Mouse (Mus musculus): Measurements from ENCODE around the gene Mfsd6.

DNA sequence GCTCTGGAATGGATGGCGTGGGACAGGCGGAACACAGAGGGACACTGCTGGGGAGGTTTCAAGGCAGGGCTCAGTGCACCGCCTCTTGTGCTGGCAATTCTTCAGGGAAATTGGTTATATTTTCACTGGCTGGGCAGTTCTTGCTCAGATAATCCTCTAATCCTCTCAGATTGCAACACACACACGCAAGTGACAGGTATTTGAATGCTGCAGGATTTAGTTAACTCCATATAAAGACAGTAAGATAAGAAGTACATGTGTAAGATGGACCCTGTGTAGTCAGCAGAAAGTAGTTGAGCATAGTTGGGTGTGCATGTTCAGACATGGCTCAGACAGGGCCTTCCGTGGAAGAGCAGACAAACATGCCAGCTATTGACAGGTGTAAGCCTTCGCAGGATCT lies 93.0 kb downstream of the Mfsd6 start:
- TF ChIP-seq CEBPB (IDR thresholded peaks at IDR 0.05; ENCODE audit: insufficient read depth, poor library complexity, severe bottlenecking) (no peak), POLR2A (IDR thresholded peaks at IDR 0.05; ENCODE audit: insufficient read length, low read depth) (no peak), MYOD1 (IDR thresholded peaks at IDR 0.05; ENCODE audit: control insufficient read depth in 1 of 3, insufficient read length in 2 of 3, low read depth in 2 of 3) (no peak), E2F4 (IDR thresholded peaks at IDR 0.05; ENCODE audit: insufficient read depth) (no peak), POLR2AphosphoS2 (IDR thresholded peaks at IDR 0.05; ENCODE audit: insufficient read length, low read depth) (no peak), USF1 (IDR thresholded peaks at IDR 0.05; ENCODE audit: low read depth) (no peak), TCF12 (IDR thresholded peaks at IDR 0.05; ENCODE audit: insufficient read depth, poor library complexity, severe bottlenecking) (no peak), REST (IDR thresholded peaks at IDR 0.05; ENCODE audit: insufficient read depth, insufficient read length) (no peak), MAX (IDR thresholded peaks at IDR 0.05; ENCODE audit: low read depth) (no peak), SRF (IDR thresholded peaks at IDR 0.05; ENCODE audit: control insufficient read depth, insufficient read length, low read depth) (no peak), MYOG (IDR thresholded peaks at IDR 0.05; ENCODE audit: control insufficient read depth in 1 of 3, insufficient read depth in 1 of 3, insufficient read length in 2 of 3, low read depth in 2 of 3) (no peak), TCF3 (IDR thresholded peaks at IDR 0.05; ENCODE audit: insufficient read length, low read depth) (no peak)

All from myocyte (in vitro differentiated cells).